Mouse (Mus musculus): ENCODE data around the gene Prpf18. TPM values are rescaled to one million over a fixed set of nuclear protein-coding genes. Genes with fewer than 3 reads are reported as not detected.
"Not testable (repeated sequence)": the region's sequence is repeated elsewhere in the genome, so short reads cannot be mapped to it uniquely, and the experiment has no call there.

Prpf18 gene
- 72.1 and 101 TPM in 2 replicates for total RNA-seq (2017)

DNA sequence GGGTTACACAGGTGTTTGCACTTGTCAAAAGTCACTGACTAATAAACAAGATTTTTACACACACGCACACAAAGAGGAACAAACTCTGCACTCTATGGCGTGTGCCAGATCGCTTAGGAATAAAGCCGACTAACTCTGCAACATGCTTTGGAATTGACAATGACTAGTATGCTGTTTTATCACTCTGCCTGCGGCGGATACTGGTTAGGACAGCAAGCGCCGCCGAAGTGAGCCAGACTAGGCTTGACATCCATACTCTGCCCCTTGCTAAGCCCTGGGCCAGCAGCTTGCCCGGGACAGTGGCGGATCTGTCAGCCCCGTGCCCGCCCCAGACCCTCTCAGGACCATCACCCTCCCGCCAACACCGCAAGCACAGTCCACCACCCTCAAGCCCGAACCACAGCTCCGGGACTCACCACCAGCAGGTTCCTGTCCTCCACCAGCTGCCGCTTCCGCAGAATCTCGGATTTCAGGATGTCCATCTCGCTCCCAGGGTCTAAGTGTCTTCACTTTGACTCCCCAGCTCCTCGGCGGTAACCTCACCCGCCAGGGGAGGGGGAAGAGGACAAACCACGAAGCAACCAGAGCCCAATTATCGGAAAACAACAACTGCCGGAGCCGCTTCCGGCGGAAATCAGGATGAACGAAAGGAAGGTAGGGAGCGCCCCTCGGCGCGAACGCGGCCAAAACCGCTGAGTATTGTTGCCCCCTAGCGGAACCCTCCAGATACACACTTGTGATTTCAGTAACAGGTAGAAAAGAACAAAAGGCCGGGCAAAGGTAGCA is at the start of gene Prpf18:
Gene Prpf18 (minus strand): TSS at position 614 of the 786 bp plus-strand sequence.
- ATAC-seq (replicated peaks; ENCODE audit: low read depth, poor library complexity, severe bottlenecking), result peak; percentile 92

DNA sequence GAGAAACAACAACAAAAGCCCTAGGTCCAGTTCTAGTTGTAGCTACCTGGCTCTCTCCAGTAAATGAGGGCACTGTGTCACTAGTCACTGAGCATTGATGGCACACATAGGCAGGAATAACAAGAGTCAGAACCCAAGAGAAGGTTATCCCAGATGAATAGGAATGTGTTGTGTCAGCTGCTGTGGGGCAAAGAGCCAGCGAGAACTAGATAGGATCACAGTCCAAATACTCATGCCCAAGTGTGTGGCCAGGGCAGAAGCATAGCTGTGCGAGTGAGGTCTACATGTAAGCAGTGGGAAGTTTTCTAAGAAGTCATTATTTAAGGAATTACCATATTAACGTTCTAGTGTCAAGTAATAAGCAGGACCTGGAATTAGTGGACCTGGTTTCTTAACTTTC is 28.0 kb upstream of the Prpf18 start:
- ATAC-seq (replicated peaks; ENCODE audit: low read depth, poor library complexity, severe bottlenecking), result no peak

DNA sequence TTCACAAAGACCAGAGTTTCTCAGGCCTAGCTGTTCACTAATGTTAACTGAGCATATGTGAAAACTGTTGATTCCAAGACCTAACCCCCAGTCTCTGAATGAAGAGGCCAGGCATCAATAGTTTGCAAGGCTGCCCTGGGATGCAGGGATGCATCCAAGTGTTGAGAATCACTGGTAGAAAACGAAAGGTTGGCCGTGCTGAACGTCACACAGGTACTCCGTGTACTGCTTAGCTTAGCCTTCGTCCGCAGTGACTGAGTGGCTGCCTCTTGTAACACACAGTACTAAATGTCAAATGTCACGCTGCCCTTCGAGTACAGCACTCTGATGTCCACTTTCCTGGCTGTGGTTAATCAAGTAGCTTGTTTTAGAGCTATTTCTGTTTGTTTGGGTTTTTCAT is 19.7 kb upstream of the Prpf18 start:
- no peak for ATAC-seq (replicated peaks; ENCODE audit: low read depth, poor library complexity, severe bottlenecking)

DNA sequence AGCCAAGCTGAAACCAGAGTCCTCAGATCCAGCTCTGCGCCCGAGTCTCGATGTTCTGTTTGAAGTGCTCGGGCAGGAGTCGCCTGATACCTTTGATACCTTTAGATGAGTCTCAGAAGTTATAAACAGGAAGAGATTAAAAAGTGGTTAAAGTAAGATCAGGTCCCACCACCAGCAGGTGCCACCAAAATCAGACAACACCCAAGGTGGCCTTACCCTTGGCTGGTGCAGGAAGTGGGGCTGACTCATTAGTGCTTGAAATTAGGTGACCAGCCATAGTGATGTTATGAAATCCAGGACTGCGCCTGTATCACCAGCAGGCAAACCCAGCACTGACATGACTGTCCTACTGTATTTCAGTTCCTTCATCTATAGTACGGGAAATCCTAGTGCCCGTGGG is 17.8 kb upstream of the Prpf18 start:
- no peak for ATAC-seq (replicated peaks; ENCODE audit: low read depth, poor library complexity, severe bottlenecking)

DNA sequence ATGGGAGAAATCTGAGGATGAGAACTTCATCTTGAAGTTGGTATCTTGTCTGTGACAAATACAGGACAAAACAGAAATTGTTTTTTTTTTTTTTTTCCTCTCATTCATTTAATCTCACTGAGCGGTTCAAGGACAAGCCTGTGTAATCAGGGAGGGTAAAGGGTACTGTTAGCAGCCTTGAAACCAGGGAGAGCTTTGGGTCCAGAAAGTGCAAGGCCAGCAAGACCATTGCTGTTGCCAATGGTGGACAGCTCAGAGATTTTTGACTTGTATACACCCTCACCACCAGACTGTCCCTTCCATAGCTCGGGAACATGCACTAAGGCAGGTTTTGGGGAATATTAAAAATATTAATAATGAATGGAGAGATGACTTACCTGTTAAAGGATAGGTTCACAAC is 16.7 kb upstream of the Prpf18 start:
- ATAC-seq (replicated peaks; ENCODE audit: low read depth, poor library complexity, severe bottlenecking), result no peak

DNA sequence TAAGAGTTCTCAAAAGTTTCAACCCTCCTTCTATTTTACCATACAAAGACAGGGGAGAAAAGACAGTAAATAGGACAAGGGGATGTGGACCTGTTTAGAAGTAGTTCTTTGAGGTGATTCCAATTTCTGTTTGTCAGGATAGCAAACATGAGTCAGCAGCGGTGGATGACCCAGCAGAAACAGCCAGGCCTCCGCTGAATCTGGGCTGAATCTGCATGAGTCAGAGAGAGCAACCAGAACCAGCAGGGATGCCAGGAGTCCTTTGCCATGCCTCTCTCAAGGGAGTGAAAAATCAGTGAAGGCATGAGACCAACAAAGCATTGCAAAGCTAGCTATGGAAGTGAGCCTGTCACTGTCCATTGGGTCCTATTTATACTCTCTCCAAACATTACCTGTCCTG is 8.8 kb upstream of the Prpf18 start:
- no peak for ATAC-seq (replicated peaks; ENCODE audit: low read depth, poor library complexity, severe bottlenecking)

DNA sequence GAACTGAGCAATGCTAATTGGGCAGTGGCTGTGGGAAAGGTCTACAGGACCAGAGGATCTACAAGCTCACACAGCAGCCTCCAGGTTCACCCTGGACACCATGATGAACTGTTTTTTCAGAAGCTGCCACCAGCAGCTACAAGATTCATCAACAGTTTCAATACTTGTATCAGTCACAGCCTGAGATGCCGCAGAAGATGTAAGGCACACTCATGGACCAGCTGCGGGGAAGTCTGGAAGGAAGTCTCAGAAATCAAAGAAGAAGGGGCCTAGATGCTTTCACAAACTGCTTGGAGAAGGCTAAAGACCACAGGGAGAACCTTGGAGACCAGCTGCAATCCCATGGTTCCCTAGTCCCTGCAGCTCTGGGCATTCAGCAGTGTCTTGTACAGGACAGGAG is 2.3 kb downstream of the Prpf18 start:
- ATAC-seq (replicated peaks; ENCODE audit: low read depth, poor library complexity, severe bottlenecking), result no peak

DNA sequence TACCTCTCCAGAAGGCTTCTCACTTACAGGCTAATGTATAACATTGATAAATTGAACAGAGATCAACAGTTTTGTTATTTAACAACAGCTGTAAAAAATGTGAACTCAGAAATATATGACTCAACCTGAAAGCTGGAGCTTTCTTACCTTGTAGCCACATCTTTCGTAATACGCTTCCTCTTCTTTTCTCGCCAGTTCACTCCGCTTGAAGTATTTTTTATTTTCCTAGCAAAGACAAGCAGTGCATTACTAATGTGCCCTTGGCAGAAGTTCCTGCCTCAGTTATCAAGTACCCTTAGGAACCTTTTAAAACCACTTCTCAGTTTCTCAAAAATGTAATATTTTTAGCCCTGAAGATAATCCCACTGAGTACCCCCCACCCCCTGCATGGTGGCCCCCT is 3.8 kb downstream of the Prpf18 start:
- ATAC-seq (replicated peaks; ENCODE audit: low read depth, poor library complexity, severe bottlenecking), result no peak

DNA sequence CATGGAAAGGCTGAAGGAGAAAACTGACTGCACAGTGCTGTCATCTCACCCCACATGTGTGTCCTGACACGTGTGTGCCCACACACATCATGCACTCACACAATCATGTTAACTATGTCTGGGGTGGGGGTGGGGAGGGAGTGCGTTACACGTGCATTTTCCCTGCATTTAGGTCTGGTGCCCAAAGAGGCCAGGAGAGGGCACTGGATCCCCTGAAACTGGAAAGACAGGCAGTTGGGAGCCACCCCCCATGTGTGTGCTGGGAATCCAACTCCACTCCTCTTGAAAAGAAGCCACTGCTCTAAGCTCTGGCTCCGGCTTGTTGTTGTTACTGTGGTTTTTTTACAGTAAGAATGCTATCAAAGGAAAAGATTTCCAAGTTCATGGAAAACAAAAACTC is 6.8 kb downstream of the Prpf18 start:
- ATAC-seq (replicated peaks; ENCODE audit: low read depth, poor library complexity, severe bottlenecking), result 0 out of 2 replicates have a peak, but pooled peaks have one; percentile 18

DNA sequence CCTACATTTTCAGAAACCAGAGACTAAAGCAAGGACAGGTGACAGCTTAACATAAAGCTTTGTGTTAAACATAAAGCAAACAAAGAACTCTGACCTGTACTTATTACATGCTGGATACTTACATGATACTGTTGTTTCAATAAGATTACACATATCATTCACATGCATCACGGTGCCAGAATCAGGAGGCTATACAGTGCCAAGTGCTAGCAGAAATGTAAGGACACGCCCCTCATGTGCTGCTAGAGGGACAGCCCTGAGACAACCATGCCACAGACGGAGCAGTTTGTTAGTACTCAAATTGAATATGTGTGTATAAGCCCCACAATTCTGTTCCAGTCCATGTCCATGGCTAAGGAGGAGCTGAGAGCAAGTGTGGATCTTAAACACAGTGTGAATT is 13.7 kb downstream of the Prpf18 start:
- ATAC-seq (replicated peaks; ENCODE audit: low read depth, poor library complexity, severe bottlenecking), result no peak

DNA sequence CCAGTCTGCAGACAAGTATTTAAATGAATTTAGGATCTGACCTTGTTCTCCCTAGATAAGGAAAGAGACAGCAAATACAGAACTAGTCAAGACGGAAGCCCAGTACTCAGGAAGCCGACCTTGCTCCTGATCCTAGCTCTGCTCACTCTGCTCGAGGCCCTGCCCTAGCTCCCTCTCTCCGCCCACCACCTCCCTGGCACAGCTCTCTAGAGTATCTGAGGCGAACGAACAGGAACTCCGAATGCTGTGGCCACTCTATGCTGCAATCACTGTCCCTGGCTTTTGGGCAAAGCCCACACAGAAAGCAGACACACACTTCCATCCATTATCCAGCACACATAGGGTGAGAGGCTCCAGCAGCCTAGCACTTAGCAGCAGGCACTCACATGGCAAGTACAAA is 15.3 kb downstream of the Prpf18 start:
- ATAC-seq (replicated peaks; ENCODE audit: low read depth, poor library complexity, severe bottlenecking), result no peak

DNA sequence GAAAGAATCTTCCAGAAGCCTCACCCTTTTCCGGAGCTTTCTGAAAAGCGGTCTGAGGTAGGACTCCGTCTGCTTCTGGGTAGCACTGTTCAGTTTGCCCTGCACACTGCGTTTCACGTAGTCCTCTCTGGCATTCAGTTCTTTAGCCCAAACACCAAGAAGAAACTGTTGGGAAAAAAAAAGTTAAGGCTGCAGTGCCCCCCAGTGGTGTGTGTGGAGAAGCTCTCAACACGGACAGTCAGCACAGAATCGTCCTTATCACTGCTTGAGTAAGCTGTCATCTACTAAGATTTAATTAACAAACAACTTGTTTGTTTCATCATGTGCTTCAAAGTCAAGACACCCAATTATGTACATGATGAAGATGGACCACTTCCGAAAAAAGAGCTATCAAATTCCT is 16.1 kb downstream of the Prpf18 start:
- no peak for ATAC-seq (replicated peaks; ENCODE audit: low read depth, poor library complexity, severe bottlenecking)

DNA sequence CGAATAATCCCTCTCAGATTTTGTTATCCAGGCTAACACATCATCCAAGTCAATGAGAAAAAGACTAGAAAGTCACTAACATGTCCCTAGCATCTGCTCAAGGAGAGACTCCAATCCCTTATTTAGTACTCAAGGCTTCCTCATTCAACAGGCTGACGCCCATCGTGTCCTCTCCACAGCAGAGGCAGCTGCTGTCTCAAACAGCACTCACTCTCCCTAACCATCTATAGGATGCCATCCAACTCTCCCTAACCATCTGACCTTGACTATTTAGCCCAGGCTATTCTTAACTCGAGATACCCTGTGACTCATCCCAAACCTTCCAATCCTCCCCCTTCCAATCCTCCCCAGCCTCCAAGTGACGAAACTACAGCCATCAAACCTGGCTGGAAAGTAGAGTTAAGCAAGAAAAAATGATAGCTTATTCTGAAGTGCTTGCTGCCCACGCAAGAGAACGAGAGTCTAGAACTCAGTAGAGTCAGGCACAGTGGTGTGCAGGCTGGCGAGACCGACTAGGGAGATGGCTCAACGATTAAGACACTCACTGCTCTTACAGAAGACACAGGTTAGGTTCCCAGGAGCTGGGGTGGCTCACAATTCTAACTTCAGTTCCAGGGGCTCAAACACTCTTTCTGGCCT is 21.6 kb downstream of the Prpf18 start:
- ATAC-seq (replicated peaks; ENCODE audit: low read depth, poor library complexity, severe bottlenecking), result no peak

DNA sequence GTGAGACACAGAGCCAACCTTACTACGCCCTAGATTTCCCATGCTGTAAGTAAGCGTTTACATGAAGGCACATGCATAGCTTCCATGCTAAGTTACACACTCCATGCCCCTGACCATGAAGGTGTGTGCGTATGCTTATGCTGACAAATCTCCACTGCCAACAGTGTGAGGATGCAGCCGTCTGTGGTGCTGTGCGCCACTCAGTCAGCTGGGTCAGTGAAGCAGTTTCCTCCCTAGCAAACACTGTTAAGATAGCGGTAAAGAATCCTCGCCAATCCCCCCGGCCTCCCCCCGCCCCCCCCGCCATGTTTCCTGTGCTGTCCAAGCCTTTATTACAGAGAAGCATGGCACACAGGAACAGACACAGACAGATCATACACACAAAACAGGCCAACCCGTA is 22.4 kb downstream of the Prpf18 start:
- 0 out of 2 replicates have a peak, but pooled peaks have one; percentile 25 for ATAC-seq (replicated peaks; ENCODE audit: low read depth, poor library complexity, severe bottlenecking)

DNA sequence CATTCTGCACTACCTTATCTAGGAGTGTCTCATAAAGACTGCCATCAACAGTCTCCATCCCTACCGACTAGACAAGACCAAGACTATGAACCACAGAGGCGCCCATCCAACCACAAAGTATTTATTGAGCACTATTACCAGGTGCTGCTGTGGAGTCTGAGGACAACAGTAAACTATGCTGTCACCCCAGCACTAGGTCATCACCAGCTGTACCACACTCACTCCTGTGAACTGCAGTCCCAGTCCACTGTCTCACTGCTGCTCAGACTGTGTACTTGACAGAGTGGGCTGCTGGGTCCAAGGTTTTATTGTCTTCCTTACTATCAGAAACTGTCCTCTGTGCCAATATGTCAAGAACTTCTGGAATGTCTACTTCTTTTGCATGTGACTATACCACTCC is 23.0 kb downstream of the Prpf18 start:
- no peak for ATAC-seq (replicated peaks; ENCODE audit: low read depth, poor library complexity, severe bottlenecking)

DNA sequence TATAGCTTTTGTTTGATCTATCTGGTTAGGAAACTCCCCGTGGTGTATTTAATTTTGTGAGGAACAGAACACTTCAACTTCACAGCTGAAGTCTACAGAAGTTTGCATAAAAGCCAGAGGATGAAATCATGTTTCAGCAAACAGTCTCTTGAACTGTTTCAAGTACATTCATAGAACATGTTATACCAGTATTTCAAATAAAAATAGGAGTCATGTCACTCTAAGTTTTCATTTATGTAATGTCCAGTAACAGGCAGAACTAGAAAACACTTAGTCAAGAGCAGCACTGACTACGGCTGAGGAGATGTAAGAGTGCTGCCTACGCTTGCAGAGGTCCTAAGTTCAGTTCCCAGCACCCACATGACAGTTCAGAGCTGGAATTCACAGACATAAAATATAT is 25.0 kb downstream of the Prpf18 start:
- ATAC-seq (replicated peaks; ENCODE audit: low read depth, poor library complexity, severe bottlenecking), result no peak

DNA sequence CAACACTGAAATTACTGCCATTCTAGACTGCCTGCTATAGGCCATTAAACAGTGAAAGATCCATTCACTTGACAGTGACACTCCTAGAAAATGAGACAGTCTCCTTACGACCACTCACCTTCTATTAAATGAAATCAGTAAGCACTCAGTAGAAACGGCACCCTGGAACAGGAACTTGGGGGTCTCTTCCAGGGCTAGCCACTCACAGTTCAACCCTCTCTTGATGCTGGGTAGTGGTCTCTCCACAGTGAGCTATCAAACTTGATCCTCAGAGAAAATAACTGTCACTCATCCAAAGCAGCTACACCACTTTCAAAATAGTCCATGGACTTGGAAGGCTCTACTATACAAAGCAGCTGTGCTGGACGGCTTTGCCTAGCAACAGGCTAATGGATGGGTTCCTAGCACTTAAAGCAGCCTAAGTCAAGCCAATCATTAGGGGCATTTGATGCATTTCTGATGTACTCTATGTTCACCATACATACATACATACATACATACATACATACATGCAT is 30.4 kb downstream of the Prpf18 start:
- no peak for ATAC-seq (replicated peaks; ENCODE audit: low read depth, poor library complexity, severe bottlenecking)

DNA sequence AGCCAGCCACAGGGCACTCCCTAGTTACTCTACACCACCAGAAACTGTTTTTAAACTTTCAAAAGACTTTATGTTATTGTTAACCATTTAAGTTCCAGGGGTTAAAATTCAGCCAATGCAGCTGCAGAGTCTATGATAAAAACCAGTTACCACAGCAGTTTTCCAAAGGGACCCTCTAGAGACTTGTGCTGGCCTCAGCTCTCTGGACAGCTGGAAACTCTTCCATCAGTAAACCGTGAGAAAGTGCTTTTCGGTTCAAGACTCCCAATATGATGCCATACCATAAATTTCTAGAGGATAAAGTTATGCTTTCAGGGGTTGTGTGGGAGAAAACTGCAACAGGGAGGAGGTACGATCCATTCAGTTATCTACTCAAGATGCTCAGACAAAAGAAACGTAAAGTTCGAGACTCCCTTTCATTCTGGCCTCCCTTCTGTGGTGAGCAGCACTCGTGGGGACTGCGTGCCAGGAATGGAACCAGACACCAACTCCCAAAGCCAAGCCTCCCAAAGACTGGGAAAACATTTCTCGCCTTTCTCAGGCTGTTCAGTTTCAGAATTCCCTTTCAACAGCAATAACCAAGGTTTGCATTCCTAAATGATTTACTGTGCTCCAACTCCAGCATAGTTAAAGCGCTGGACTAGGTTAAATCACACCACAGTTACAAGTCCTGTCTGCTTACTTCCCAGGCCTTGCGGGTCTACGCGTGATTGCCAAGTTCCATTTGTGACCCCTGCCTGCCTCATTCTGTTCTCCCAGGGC is 31.1 kb downstream of the Prpf18 start:
- no peak for ATAC-seq (replicated peaks; ENCODE audit: low read depth, poor library complexity, severe bottlenecking)

DNA sequence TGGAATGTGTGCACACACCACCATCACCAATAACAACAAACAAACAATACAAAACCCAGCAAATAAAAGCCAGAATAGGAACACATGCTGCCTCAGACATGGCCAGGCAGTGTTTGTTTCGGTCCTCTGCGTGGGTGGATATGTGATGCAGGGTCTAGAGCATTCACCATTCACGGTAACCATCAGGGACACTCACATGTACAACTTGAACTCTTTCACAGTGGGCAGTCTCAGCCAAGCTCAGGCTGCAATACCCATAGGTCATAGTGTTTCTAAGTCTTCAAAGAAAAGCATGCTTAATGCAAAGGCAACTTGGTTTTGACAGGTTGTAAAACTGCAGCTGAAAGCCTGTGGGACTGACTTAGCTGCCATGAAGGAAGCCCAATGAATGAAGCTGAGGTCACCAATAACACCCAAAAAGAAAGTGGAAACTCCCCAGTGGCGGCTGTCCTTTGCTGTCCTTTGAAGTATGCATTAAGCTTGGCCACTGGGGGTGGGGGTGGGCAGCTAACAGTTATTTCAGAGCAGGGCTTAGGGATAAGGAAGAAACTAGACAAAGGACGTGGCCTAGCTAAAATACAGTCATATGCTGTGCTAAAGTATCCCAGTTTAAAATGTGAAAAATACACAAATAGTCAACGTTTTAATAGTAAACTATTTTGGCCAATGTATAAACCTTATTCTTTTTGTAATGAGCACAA is 31.9 kb downstream of the Prpf18 start:
- no peak for ATAC-seq (replicated peaks; ENCODE audit: low read depth, poor library complexity, severe bottlenecking)

DNA sequence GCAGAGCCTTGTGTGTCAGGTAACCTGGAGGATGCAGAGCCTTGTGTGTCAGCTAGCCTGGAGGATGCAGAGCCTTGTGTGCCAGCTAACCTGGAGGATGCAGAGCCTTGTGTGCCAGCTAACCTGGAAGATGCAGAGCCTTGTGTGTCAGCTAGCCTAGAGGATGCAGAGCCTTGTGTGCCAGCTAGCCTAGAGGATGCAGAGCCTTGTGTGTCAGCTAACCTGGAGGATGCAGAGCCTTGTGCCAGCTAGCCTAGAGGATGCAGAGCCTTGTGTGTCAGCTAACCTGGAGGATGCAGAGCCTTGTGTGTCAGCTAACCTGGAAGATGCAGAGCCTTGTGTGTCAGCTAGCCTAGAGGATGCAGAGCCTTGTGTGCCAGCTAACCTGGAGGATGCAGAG is 32.8 kb downstream of the Prpf18 start:
- not testable (repeated sequence) for ATAC-seq (replicated peaks; ENCODE audit: low read depth, poor library complexity, severe bottlenecking)

All from common myeloid progenitor, adult 5-6 weeks (primary cell).